Mouse (Mus musculus) c-Kit-positive CD71-positive TER-119-positive erythroid progenitor cells, embryonic 14.5 days (primary cell): ENCODE data around the gene Gm12794.
"Not testable (repeated sequence)": the region's sequence is repeated elsewhere in the genome, so short reads cannot be mapped to it uniquely, and the experiment has no call there.

Source experiments
- DNase-seq: peaks from one replicate; pipeline ENCODE4 v3.0.0-alpha.2; 2013; ENCODE audit warnings: low spot score

Gm12794 gene

GRCm38 (mm10) chr4:101940107-101940506, at the start of gene Gm12794:
TSS of gene Gm12794 (plus strand) at chr4:101940407.
- DNase-seq: not testable (repeated sequence)

GRCm38 (mm10) chr4:101893656-101894420, 46.4 kb upstream of the Gm12794 start, which contains the start of gene C130073F10Rik:
TSS of gene C130073F10Rik (minus strand) at chr4:101893789.
- no peak for DNase-seq

GRCm38 (mm10) chr4:101908821-101909220, 31.4 kb upstream of the Gm12794 start, which contains the start of gene Gm12800:
TSS of gene Gm12800 (plus strand) at chr4:101909121.
- DNase-seq: not testable (repeated sequence)

- not testable (repeated sequence) for DNase-seq
These were observed 40.7 kb downstream of the Gm12794 start, which contains the start of gene Gm12790 for GRCm38 (mm10) chr4:101980949-101981348. TSS of gene Gm12790 (minus strand) at chr4:101981049.

GRCm38 (mm10) chr4:101985678-101986077, 45.5 kb downstream of the Gm12794 start:
- DNase-seq: no peak

- DNase-seq: not testable (repeated sequence)
These were observed 46.1 kb downstream of the Gm12794 start, which contains the start of gene Gm12789 for GRCm38 (mm10) chr4:101986326-101986725. TSS of gene Gm12789 (plus strand) at chr4:101986626.
